Mouse (Mus musculus) monocyte, adult 2 months (primary cell): ENCODE data around the gene Gm10061.
"Not testable (repeated sequence)": the region's sequence is repeated elsewhere in the genome, so short reads cannot be mapped to it uniquely, and the experiment has no call there.

Experiments
- DNase-seq, 2 experiments: peaks; one replicate each; pipeline ENCODE4 v3.0.0; 2022; ENCODE audit warnings: low spot score in 2 of 2, low read depth in 1 of 2

The Gm10061 gene

GRCm38 (mm10) chr16:89150786-89151185 lies at the start of gene Gm10061:
Gene Gm10061, plus strand, starts transcription at chr16:89151086.
- DNase-seq = no peak

- no peak for DNase-seq
Observed at GRCm38 (mm10) chr16:89140551-89140950, 10.3 kb upstream of the Gm10061 start, which contains the start of gene Gm6358. Gene Gm6358, plus strand, starts transcription at chr16:89140851.

- no peak for DNase-seq
Observed at GRCm38 (mm10) chr16:89157652-89158051, 6.8 kb downstream of the Gm10061 start, which contains the start of gene Gm9789. Gene Gm9789, plus strand, starts transcription at chr16:89157952.

- not testable (repeated sequence) for DNase-seq
Observed at GRCm38 (mm10) chr16:89169190-89169589, 18.3 kb downstream of the Gm10061 start, which contains the start of gene Gm7735. Gene Gm7735, plus strand, starts transcription at chr16:89169490.

- DNase-seq = no peak
Observed at GRCm38 (mm10) chr16:89174435-89174834, 23.5 kb downstream of the Gm10061 start, which contains the start of gene 1110057P08Rik. Gene 1110057P08Rik, plus strand, starts transcription at chr16:89174735.

- DNase-seq = no peak
Observed at GRCm38 (mm10) chr16:89188621-89189020, 37.7 kb downstream of the Gm10061 start.
